Mouse (Mus musculus): ENCODE data around the gene Ttc7b.

Gene Ttc7b

DNA sequence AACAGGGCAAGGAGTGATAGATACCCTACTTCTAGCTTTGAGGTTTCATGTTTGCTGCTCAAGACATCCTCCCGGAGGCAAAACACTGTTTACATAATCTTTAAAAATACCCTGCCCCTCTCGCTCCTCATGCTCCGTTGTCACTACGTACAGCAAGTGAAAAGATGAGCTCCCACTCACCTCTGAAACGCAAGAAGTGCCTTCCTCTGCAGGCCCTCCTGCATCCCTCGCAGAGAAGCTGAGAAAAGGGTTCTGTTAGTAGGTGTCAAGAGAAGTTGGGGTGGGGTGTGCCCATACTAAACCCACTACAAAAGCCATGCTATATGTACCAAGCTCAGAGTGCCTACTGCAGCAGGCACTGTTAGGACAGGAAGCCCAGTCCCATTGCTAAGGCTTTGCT, 138.7 kb downstream of the Ttc7b start:
- peak in 1 of 2 experiments; percentile 64 for DNase-seq (ENCODE audit: low spot score in 2 of 2)

DNA sequence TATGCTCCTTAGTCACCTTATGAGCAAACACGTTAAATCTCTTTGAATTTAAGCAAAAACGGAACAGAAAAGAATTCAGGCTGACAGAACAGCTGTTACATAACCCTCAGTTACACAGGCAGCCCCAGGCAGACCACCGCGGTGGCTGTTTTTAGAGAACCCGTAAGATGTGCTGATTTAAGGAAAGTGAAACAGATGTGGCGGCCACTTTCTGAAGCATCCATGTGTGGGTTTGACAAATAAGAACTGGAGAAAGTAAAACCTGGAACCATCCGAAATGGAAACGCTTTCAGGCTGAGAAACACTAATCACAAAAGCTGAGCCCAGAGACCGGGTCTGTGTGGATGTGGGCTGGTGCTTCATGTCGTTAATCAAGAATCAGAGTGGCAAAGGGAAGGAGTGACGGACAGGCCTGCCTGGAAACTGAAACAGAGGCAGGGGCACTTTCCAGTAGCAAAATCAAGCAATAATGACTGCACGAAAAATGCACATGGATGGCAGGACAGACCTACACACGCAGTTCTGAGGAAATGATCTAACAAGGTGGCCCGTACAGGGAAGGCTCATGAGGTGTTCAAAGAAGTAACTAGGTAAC, 139.8 kb downstream of the Ttc7b start:
- no peak for DNase-seq (ENCODE audit: low spot score in 2 of 2)

DNA sequence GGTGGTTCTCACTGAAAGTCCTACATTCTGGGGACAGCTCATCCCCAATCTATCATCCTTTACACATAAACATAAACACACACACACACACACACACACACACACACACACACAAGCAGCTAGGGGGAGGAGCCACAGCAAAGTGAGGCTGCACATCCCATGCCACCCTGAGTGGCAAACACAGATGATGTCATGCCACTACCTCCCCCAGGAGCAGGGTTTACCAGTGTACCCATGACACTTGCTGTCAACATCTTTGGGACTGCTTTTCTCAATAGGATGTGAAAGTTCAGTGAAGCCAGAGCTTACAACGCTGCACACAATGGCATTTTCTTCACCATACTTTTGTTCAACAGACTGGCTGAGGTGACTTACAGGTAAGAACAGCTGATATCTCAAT, 140.8 kb downstream of the Ttc7b start:
- DNase-seq (ENCODE audit: low spot score in 2 of 2) = no peak

GRCm38 (mm10) chr12:100378266-100378665, 142.4 kb downstream of the Ttc7b start:
- no peak for DNase-seq (ENCODE audit: low spot score in 2 of 2)

GRCm38 (mm10) chr12:100377791-100378190, 142.8 kb downstream of the Ttc7b start:
- no peak for DNase-seq (ENCODE audit: low spot score in 2 of 2)

GRCm38 (mm10) chr12:100375801-100376200, 144.8 kb downstream of the Ttc7b start:
- DNase-seq (ENCODE audit: low spot score in 2 of 2) = no peak

GRCm38 (mm10) chr12:100372785-100373184, 147.8 kb downstream of the Ttc7b start:
- no peak for DNase-seq (ENCODE audit: low spot score in 2 of 2)

DNA sequence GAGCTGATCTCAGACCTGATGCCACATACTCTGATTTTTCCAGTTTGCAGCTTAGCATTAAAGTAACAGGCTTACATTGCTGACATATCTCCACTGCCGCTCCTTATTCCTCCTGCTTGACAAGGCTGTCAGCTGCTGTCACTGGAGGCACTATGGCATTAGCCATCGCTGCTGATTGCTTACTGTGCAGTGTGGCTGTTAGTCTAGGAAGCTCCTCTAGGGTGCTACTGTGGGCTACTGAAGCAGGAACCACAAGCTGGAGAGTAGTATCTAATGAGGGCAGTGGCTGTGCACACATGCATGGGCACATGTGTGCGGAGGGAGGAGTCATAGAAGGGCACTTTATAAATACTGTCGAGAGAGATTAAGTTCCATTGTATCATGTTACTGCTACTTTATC, 148.6 kb downstream of the Ttc7b start:
- no peak for DNase-seq (ENCODE audit: low spot score in 2 of 2)

DNA sequence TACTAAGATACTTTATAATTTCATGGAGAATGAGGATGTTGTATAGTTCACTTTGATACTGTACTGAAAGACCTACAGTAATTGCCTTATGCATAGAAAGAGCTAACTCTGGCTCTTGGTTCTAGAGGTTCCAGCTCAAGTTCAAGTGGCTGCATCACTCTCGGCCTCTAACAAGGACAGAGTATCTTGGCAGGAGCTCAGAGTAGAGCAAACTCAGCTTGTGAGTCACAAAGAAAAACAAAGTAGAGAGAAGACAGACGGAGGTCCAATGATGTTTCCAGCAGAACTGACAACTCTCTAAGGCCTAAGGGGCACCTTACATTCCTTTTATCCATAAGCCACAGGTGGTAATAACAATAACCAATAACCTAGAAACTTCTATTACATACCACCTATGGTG, 150.8 kb downstream of the Ttc7b start:
- DNase-seq (ENCODE audit: low spot score in 2 of 2) = no peak

- DNase-seq (ENCODE audit: low spot score in 2 of 2) = no peak
These were observed 151.4 kb downstream of the Ttc7b start for GRCm38 (mm10) chr12:100369220-100369619.

DNA sequence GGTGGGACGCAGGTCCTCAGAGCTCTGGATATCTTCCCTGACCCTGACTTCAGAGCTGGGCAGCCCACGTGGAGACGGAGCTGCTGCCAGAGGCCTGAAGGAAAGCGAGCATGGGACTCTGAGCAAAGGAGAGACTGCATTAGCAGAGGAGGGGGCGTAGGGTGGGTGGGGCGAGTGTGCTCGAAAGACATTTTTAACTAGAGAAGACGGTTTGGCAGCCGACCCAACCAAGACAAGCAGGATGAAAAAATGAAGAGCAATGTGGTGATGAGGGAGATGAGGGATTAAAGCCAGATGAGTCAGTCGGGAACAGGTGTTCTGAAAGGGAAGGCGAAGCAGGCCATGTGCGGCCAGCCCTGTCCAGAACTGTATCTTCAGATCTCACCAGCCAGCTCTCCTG, 159.3 kb downstream of the Ttc7b start:
- DNase-seq (ENCODE audit: low spot score in 2 of 2) = peak; percentile 78 to 87

DNA sequence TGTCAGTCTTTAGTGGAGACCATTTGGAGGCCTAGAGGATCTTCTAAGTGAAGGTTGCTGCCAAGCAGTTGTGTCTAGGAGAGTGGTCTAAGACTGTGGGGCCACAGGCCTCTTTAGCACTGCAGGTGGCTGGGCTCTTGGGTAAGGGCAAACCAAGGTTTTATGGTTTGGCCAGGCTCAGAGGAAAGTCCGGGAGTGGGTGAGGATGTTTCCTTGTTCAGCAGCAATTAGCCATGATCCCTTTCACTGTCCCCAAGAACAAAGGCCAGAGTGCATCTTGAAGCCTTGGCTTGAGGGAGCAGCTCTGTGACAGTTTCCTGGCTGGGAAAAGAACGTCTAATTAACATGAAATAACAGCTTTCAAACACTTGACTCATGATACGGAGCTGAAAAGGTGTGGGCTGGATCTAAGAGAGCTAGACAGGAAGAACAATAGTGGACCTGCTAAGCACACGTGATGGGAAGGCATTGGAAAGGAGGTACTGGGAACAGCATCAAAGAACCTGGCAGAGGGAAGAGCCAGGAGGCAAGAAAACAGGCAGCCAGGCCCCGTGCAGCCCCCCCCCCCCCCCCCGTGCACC, 162.5 kb downstream of the Ttc7b start:
- DNase-seq (ENCODE audit: low spot score in 2 of 2) = no peak

GRCm38 (mm10) chr12:100356407-100356806, 164.2 kb downstream of the Ttc7b start:
- DNase-seq (ENCODE audit: low spot score in 2 of 2) = no peak

DNA sequence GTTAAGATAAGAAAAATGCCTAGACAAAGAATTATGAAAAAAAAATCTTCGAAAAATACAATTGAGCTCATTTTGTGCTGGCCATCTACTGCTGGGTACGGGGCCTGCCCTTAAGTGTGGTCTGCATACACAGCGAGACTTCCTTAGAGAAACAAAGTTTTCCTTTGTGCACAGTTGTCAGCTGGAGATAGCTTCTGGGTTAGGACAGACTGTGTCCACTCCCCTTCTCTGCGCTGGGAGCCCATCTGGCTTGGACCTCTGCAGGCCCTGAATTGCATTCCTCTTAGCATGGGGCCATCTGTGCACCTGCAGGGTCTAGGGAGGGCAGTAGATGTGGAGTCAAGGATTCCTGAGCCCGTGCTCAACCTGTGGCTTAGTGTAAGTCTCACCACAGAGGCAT, 165.1 kb downstream of the Ttc7b start:
- no peak for DNase-seq (ENCODE audit: low spot score in 2 of 2)

DNA sequence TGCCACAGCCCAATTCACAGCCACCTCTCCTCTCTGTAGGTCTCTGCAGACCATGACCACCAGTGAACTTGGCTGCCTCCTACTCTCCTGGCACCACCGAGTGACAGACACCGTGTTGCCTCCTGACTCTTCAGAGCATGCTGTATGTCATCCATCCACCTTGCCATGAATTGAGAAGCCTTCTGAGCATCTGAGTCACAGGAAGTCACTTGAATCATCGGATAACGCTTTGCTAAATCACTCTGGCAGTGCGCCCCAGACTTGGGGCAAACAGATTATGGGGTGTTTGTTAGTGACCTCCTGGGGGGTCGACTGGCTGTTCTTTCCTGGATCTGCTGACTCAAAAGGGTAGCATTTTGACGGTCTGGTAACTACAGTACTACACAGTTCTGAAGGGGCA, 166.7 kb downstream of the Ttc7b start:
- DNase-seq (ENCODE audit: low spot score in 2 of 2) = no peak

DNA sequence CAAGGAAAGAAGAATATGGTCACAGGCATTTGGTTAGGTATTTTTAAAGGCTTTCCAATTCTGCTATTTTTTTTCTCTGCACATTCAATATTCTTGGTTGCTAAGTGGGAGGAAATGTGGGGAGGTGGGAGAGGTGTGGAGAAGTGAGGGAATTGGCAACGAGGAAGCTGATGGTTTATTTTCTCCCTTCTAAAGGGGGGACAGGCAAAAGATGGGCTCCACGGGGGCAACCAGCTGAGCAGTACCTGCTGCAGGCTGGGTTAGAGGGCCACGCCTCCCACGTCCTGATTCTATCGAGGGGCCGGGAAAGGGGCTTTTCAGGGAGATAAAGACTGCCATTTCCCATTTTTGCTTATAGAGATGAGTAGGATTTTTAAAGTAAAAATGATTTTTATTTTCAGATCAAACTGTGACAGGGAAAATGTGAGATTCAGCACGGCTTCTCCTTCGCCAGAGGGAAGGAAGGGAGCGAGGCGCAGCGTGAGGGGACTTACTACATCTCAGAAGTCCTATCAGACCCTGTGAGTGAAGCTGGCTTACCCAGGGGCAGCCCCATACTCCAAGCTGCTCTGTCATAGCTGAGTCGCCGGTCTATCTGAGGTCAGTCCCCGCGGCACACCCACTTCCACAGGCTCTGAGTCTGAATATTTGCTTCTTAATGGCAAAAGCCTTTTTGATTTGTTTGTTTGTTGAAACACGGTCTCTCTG, 167.4 kb downstream of the Ttc7b start:
- DNase-seq (ENCODE audit: low spot score in 2 of 2) = no peak

GRCm38 (mm10) chr12:100352094-100352493, 168.5 kb downstream of the Ttc7b start:
- DNase-seq (ENCODE audit: low spot score in 2 of 2) = no peak

DNA sequence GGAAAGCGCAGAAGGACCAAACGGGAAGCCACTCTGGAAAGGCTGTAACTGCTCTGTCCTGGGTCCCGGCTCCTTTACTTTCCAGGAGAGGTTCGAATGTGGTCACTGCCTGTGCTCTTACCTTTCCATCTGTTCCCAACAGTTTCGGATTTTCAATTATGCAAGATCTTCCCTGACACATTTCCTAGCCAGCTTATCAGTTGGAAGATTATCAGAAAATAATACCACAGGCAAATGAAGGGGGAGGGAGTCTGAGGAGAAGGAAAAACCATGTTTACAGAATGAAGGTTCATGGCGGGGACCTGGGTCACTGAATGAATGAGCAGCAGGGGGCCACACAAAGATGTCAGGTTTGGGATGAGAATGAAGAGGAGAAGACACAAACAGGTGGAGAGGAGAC, 177.1 kb downstream of the Ttc7b start:
- DNase-seq (ENCODE audit: low spot score in 2 of 2) = no peak

DNA sequence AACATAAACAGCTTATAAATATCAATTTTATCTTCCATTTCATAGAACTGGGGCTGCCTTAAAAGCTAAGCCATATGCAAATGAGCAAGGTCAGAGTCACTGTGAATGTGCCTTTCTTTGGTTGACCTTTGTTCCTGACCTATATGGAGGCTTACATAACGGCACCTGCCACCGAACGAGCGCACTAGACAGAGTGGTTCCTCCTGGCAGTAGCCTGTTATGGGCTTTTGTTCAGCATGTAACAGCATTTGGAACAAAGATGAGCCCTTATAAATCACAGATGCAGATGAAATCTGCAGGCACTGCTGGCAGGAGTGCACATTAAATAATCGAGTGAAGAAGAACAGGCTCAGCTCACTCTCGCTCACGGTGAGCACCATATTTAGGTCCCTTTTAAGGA, 179.0 kb downstream of the Ttc7b start:
- DNase-seq (ENCODE audit: low spot score in 2 of 2) = no peak

DNA sequence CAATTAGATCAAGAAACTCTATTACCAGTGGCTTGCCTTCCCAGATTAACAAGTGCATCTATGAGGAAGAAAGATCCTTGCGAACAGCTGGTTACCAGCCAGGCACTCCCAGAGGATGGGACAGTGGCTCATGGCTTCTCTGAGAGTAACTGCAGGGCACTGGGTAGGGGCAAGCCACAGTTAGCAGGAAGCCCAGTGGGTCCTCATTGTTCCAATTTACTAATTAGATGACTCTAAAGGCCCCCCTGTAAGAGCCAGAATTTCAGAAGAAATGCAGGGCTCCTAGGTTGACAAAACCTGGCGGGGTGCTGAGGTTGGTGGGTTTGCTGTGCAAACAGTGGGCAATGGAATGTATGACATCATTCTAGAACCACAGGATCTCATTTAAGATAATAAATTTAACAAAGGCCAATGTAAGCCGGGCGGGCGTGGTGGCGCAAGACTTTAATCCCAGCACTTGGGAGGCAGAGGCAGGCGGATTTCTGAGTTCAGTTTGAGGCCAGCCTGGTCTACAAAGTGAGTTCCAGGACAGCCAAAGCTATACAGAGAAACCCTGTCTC, 179.6 kb downstream of the Ttc7b start:
- DNase-seq (ENCODE audit: low spot score in 2 of 2) = no peak

- no peak for DNase-seq (ENCODE audit: low spot score in 2 of 2)
These were observed 182.6 kb downstream of the Ttc7b start for GRCm38 (mm10) chr12:100338055-100338454.

DNA sequence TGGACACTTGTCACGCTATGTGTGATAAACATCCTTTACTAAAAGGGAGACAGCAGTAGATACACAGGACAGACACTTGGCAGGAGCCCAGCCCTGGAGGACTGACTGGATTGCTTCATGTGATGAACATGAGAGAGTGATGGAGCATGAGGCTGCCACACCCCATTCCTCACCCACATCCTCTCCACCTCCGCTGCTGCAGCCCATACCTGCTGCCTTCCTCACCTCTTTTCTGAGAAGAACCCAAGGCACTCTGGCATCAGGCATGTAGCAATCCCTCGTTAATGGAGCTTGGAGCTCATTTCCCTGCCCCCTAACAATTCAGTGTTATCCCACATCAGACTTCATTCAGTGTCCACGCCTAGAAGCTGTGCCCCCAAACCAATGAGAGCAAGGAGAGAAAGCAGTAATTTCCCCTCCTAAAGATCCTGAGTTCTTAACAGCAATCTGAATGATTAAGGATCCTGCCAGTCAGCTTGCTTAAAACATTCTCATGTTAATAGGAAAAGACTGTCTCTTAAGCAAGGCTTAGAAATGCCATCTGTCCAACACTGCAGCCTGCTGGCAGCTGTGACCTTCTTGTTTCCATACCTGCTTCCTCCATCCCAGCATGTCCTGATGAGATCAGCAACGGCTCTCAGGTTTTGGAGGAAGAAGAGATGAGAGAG, 183.1 kb downstream of the Ttc7b start:
- no peak for DNase-seq (ENCODE audit: low spot score in 2 of 2)

DNA sequence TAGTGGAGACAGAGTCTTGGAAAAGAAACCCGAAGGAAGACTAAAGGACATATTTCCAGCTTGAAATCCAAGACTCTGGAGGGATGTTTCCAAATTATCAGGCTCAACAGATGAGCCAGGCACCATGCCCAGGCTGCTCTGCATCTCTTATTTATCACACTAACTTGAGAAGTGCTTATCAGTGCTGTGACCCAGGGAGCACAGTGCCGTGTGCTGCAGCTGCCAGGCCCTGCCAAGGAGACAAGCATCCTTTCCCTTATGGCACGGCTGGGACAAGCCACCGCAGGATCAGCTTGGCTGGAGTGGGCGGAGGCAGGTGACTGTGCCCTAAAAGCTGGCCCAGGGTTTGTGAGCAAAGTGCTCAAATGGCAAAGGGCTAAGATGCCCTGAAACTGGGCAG, 184.4 kb downstream of the Ttc7b start:
- DNase-seq (ENCODE audit: low spot score in 2 of 2) = no peak
